Mouse (Mus musculus) C2C12 (cell line): ENCODE measurements around the gene Eno2. TPM values are rescaled to one million over a fixed set of nuclear protein-coding genes. Genes with fewer than 3 reads are reported as not detected.
A peak's percentile ranks its signal among the peaks of the same experiment; 100 is the strongest.

ENCODE experiments used
- H3K27me3 ChIP-seq: one replicate; pipeline ENCODE4 v1.6.1; 2011; ENCODE audit not compliant: control insufficient read depth, insufficient read depth, insufficient read length
- H3K36me3 ChIP-seq: one replicate; pipeline ENCODE4 v1.6.1; 2011; ENCODE audit not compliant: control insufficient read depth, insufficient read depth
- H3K4me3 ChIP-seq: one replicate; pipeline ENCODE4 v1.5.1; 2011; ENCODE audit warnings: mild to moderate bottlenecking, control low read depth; ENCODE audit not compliant: poor library complexity, insufficient read depth, severe bottlenecking
- H3K79me2 ChIP-seq: one replicate; pipeline ENCODE4 v1.6.1; 2011; ENCODE audit not compliant: control insufficient read depth, insufficient read depth
- H3K79me3 ChIP-seq: one replicate; pipeline ENCODE4 v1.6.1; 2011; ENCODE audit warnings: low read depth, control low read depth
- H3ac ChIP-seq: one replicate; pipeline ENCODE3; 2011; ENCODE audit warnings: low read depth; ENCODE audit not compliant: control insufficient read depth, insufficient read length
- CEBPB ChIP-seq: IDR thresholded peaks from one replicate; pipeline ENCODE4 v1.6.1; 2011; ENCODE audit warnings: low read depth, mild to moderate bottlenecking, control low read depth, moderate library complexity
- CTCF ChIP-seq: IDR thresholded peaks from one replicate; pipeline ENCODE4 v1.5.1; 2011; ENCODE audit not compliant: control insufficient read depth, insufficient read depth, insufficient read length
- FOSL1 ChIP-seq: IDR thresholded peaks from one replicate; pipeline ENCODE4 v1.8.0; 2011; ENCODE audit warnings: mild to moderate bottlenecking, low read length; ENCODE audit not compliant: poor library complexity, insufficient read depth, severe bottlenecking
- MAX ChIP-seq: IDR thresholded peaks from one replicate; pipeline ENCODE4 v1.6.1; 2011; ENCODE audit warnings: mild to moderate bottlenecking, control low read depth
- MYOD1 ChIP-seq: IDR thresholded peaks from one replicate; pipeline ENCODE4 v1.6.1; 2011; ENCODE audit warnings: low read depth; ENCODE audit not compliant: control insufficient read depth, insufficient read length
- MYOG ChIP-seq: IDR thresholded peaks from one replicate; pipeline ENCODE4 v1.6.1; 2011; ENCODE audit not compliant: control insufficient read depth, insufficient read length; ENCODE audit errors: extremely low read depth
- USF1 ChIP-seq: IDR thresholded peaks from one replicate; pipeline ENCODE4 v1.6.1; 2011; ENCODE audit warnings: low read depth, mild to moderate bottlenecking, control low read depth, moderate library complexity
- polyA plus RNA-seq: library from polyadenylated mRNA; unstranded; fragments of >200 nt; fragmentation: generic; extraction: Trizol; gene quantifications from one replicate; pipeline ENCODE4 v1.2.1, GENCODE M21; 2012; ENCODE audit warnings: missing spikeins

The Eno2 gene
- polyA plus RNA-seq, 1 experiment = 5.5 TPM

- no peaks in the 10 kb centered on the region for H3K36me3 ChIP-seq
- TF ChIP-seq CTCF (no peak), FOSL1 (no peak), CEBPB (no peak), MYOD1 (no peak), MYOG (no peak), USF1 (no peak), MAX (no peak)
Observed at GRCm38 (mm10) chr6:124767920-124768703, 1.4 kb downstream of the Eno2 start.

DNA sequence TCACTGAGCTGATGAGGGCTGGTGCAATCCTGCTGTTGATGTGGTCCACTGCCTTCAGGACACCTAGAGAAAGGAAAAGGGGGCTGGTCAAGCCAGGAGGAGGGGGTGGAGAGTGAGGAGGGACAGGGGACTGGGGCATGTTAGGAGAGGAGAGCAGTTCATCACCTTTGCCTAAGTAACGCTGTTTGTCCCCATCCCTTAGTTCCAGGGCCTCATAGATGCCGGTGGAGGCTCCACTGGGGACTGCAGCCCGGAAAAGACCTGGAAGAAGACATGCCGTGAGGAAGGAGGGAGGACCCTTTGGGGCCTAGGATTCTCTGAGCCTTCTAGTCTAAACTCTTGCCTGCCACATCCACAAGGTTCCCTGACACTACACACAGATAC is 1.9 kb downstream of the Eno2 start:
- Histone ChIP-seq H3K36me3 (no peaks in the 10 kb centered on the region), H3K27me3 (no peaks in the 10 kb centered on the region), H3K4me3 (no peak overlapping the region), H3K79me3 (no peaks in the 10 kb centered on the region), H3K79me2 (no peaks in the 10 kb centered on the region), H3ac (no peak overlapping the region)
- TF ChIP-seq MAX (no peak), FOSL1 (no peak), CTCF (no peak), USF1 (no peak), MYOG (no peak), CEBPB (no peak), MYOD1 (no peak)

More at GRCm38 (mm10) chr6:124767920-124768703, 1.4 kb downstream of the Eno2 start:
- H3ac ChIP-seq = no peak overlapping the region
- no peak overlapping the region for H3K4me3 ChIP-seq
- H3K79me3 ChIP-seq = no peaks in the 10 kb centered on the region
- H3K79me2 ChIP-seq = no peaks in the 10 kb centered on the region
- H3K27me3 ChIP-seq = no peaks in the 10 kb centered on the region

GRCm38 (mm10) chr6:124765951-124766350 is 3.5 kb downstream of the Eno2 start:
- Histone ChIP-seq H3K79me2 (no peaks in the 10 kb centered on the region), H3K79me3 (no peaks in the 10 kb centered on the region), H3ac (no peak overlapping the region), H3K27me3 (no peaks in the 10 kb centered on the region), H3K4me3 (no peak overlapping the region), H3K36me3 (no peaks in the 10 kb centered on the region)
- TF ChIP-seq CTCF (no peak), CEBPB (no peak), USF1 (no peak), MYOG (no peak), MAX (no peak), FOSL1 (no peak), MYOD1 (no peak)

- H3K36me3 ChIP-seq = peaks cover 4% of the 10 kb centered on the region
- no peaks in the 10 kb centered on the region for H3K27me3 ChIP-seq
- peak; percentile 87 for TF ChIP-seq CTCF
- no peak for TF ChIP-seq CEBPB
- H3K79me2 ChIP-seq = peaks cover 28% of the 10 kb centered on the region
- no peak overlapping the region for H3K4me3 ChIP-seq
- H3K79me3 ChIP-seq = peaks cover 19% of the 10 kb centered on the region
- H3ac ChIP-seq = peak overlapping the region; percentile 20
Observed at GRCm38 (mm10) chr6:124759259-124759658, 10.2 kb downstream of the Eno2 start.

GRCm38 (mm10) chr6:124758849-124759232 is 10.6 kb downstream of the Eno2 start:
- Histone ChIP-seq H3K79me3 (peaks cover 23% of the 10 kb centered on the region), H3K4me3 (no peak overlapping the region), H3ac (no peak overlapping the region), H3K79me2 (peaks cover 32% of the 10 kb centered on the region), H3K36me3 (peaks cover 5% of the 10 kb centered on the region), H3K27me3 (no peaks in the 10 kb centered on the region)
- TF ChIP-seq FOSL1 = no peak
- no peak for TF ChIP-seq MAX
- no peak for TF ChIP-seq MYOG
- no peak for TF ChIP-seq MYOD1
- no peak for TF ChIP-seq CEBPB
- TF ChIP-seq USF1 = no peak
- TF ChIP-seq CTCF = no peak

GRCm38 (mm10) chr6:124757909-124758848 is 11.3 kb downstream of the Eno2 start:
- Histone ChIP-seq H3K79me2 (peaks cover 38% of the 10 kb centered on the region), H3K79me3 (peaks cover 29% of the 10 kb centered on the region), H3K36me3 (peaks cover 11% of the 10 kb centered on the region), H3K4me3 (peak overlapping the region; percentile 15), H3K27me3 (no peaks in the 10 kb centered on the region), H3ac (peak overlapping the region; percentile 21)
- no peak for TF ChIP-seq MYOG
- no peak for TF ChIP-seq USF1
- no peak for TF ChIP-seq FOSL1
- no peak for TF ChIP-seq MYOD1
